Mouse (Mus musculus): ENCODE measurements around the gene Olfml2b.

- TF ChIP-seq CTCF (conservative IDR thresholded peaks at IDR 0.05; ENCODE audit: low read length) (no peak), POU5F1 (IDR thresholded peaks at IDR 0.05; ENCODE audit: borderline replicate concordance, low read length) (no peak), NANOG (IDR thresholded peaks at IDR 0.05; ENCODE audit: borderline replicate concordance, low read length) (no peak)
These were observed 37.0 kb upstream of the Olfml2b start for GRCm38 (mm10) chr1:170607231-170607917.

Measured in E14TG2a.4 (cell line).